Mouse (Mus musculus) E14TG2a.4 (cell line): Measurements from ENCODE around the gene Npnt.

Experiments
- CTCF ChIP-seq: conservative IDR thresholded peaks from 2 replicates; pipeline ENCODE4 v1.5.1; 2014; ENCODE audit warnings: low read length
- NANOG ChIP-seq: IDR thresholded peaks from 2 replicates; pipeline ENCODE4 v1.6.1; 2014; ENCODE audit warnings: borderline replicate concordance, low read length, mixed read lengths
- POU5F1 ChIP-seq: IDR thresholded peaks from 2 replicates; pipeline ENCODE4 v1.6.1; 2014; ENCODE audit warnings: low read length, borderline replicate concordance

DNA sequence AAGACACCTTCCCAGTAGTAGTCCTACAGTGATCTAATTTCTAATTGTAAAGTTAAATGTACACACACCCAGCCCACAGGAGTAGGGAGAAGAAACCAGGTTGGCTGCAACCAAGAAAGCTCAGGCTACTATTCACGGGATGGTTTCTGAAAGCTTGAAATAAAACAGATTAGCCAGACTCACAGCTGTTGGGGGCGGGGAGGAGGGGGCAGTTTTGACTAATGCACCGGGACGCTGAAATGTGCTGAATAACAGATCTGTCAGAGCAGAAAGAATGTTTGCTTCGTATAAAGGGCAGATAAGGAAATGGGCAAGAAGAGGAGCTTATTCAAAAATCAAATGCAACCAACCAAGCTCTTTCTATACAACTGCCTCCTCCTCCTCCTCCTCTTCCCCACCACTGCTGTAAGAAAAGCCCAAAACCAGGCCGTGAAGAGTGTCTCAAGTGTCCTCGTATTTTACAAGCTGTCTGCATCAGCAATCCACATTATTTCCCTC, 1.7 kb downstream of the Npnt start:
- TF ChIP-seq CTCF (no peak), NANOG (no peak), POU5F1 (no peak)
